Mouse (Mus musculus) activated CD4-positive, CD25-positive, alpha-beta regulatory T cell, adult 9 weeks (primary cell): ENCODE measurements around the gene Cd209f. TPM values are rescaled to one million over a fixed set of nuclear protein-coding genes. Genes with fewer than 3 reads are reported as not detected.

Experiments
- polyA plus RNA-seq: library from polyadenylated mRNA; unstranded; fragments of 100-300 nt; shearing (Covaris generic); gene quantifications from one replicate; pipeline ENCODE4 v1.2.1, GENCODE M21; 2017

Gene Cd209f
- polyA plus RNA-seq = not detected

DNA sequence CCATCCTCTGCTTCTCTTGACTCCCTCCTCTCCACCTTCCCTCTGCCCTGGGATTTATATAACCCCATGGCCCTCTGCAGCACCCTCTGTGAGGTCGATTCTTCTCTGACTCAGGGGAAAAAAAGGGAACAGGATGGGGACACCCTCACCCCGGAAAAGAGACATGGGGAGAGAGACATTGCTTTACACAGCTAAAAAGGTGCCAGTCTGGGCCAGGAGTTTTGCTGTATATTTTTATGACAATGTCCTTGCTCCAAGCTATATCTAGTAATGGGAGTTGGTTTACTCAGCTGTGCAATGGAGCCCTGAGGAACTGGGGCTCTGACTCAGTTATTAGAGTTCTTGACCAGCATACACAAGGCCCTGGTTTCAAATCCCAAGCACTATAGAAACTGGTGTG is at the start of gene Cd209f:
Gene Cd209f (minus strand): TSS at position 101 of the 400 bp plus-strand sequence.

DNA sequence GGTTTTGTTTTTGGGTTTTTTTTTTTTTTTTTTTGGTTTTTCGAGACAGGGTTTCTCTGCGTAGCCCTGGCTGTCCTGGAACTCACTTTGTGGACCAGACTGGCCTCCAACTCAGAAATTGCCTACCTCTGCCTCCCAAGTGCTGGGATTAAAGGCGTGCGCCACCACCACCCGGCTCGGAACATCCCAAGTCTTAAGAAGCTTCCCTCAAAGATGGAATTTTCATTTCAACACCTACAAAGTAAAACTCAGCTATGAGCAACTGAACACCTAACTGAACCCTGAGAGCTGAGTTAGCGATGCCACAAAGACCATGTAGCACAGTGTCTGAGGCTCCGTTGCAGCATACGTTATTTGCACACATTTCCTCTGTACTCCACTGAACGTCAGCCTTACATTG is 28.2 kb upstream of the Cd209f start, which contains the start of gene Cd209g:
Gene Cd209g (plus strand): TSS at position 301 of the 400 bp plus-strand sequence.

Other genes with a start within 250 kb of the Cd209f start
- gene Cd209d, start 227.3 kb downstream of the Cd209f start, polyA plus RNA-seq = not detected
- not detected for gene Cd209b, start 179.0 kb downstream of the Cd209f start, polyA plus RNA-seq
- 0.40 TPM for gene Cd209c, start 151.1 kb downstream of the Cd209f start, polyA plus RNA-seq
- 0.07 TPM for gene Cd209g, start 28.3 kb upstream of the Cd209f start, polyA plus RNA-seq
- gene Evi5l, start 60.7 kb upstream of the Cd209f start, polyA plus RNA-seq = 12.7 TPM
- gene Prr36, start 111.6 kb upstream of the Cd209f start, polyA plus RNA-seq = 0.39 TPM
- 0.07 TPM for gene Lrrc8e, start 121.0 kb upstream of the Cd209f start, polyA plus RNA-seq
- gene Map2k7, start 132.9 kb upstream of the Cd209f start, polyA plus RNA-seq = 76.2 TPM
- 0.66 TPM for gene Gm49320, start 133.0 kb upstream of the Cd209f start, polyA plus RNA-seq
- gene Tgfbr3l, start 142.4 kb upstream of the Cd209f start, polyA plus RNA-seq = 8.9 TPM
- gene Snapc2, start 147.2 kb upstream of the Cd209f start, polyA plus RNA-seq = 31.9 TPM
- gene Ctxn1, start 153.4 kb upstream of the Cd209f start, polyA plus RNA-seq = 0.76 TPM
- gene Timm44, start 170.1 kb upstream of the Cd209f start, polyA plus RNA-seq = 66.0 TPM
- 14.7 TPM for gene Ccl25, start 219.4 kb upstream of the Cd209f start, polyA plus RNA-seq
- gene Elavl1, start 219.6 kb upstream of the Cd209f start, polyA plus RNA-seq = 14.7 TPM